In genomic region chr6:95653662-95654061, GRCm38 (mm10) we compare ENCODE assay signal across 16 mouse cellular contexts.
"Had no signal": no experiment of that assay in that cellular context is flagged by ENCODE, and none has a peak within 500 bp of the region (broad histone marks: within the 10 kb centered on the region; RNA-seq: fewer than 3 reads in every experiment).

No protein-coding gene starts in this region.

- DNase-seq: cerebellum, adult 8-10 months; cerebellum, adult 9-10 months; cerebellum, adult 9-11 months; cerebellum, postnatal 10 days; cerebellum, postnatal 14 days; cerebellum, postnatal 25 days; cerebellum, postnatal 36 days; embryo, embryonic 11 days; forebrain, postnatal 0 days; gastrocnemius, adult 2 months; gastrocnemius, postnatal 10 days; gastrocnemius, postnatal 14 days; gastrocnemius, postnatal 25 days; gastrocnemius, postnatal 36 days; heart, adult 18-20 months; heart, adult 2 months had no signal
